Mouse (Mus musculus): ENCODE data around the gene Tssk2. TPM values are rescaled to one million over a fixed set of nuclear protein-coding genes. Genes with fewer than 3 reads are reported as not detected.

The Tssk2 gene
- polyA plus RNA-seq, 1 experiment from 2014 or later: 0.13 TPM

GRCm38 (mm10) chr16:17945081-17945831, 46.8 kb downstream of the Tssk2 start:
- Histone ChIP-seq H3K9me3 (replicated peaks; ENCODE audit: control insufficient read depth, low read length) (no peaks in the 10 kb centered on the region), H3K4me1 (ENCODE audit: control insufficient read depth, insufficient read depth, low read length) (peaks cover 2% of the 10 kb centered on the region; the same call in 1 of the 2 replicates), H3K9ac (ENCODE audit: low read length) (no peak overlapping the region), H3K4me2 (ENCODE audit: low read length) (no peak overlapping the region), H3K4me3 (ENCODE audit: low read depth, low read length) (no peak overlapping the region), H3K27ac (ENCODE audit: low read depth, low read length) (no peak overlapping the region), H3K36me3 (ENCODE audit: control insufficient read depth, insufficient read depth, low read length) (no peaks in the 10 kb centered on the region), H3K27me3 (replicated peaks; ENCODE audit: control insufficient read depth, insufficient read depth, low read length) (no peaks in the 10 kb centered on the region)
- WGBS: 55% methylated on average over 7 of the region's 7 CpGs
- DNase-seq (ENCODE audit: low spot score) (no peak), ATAC-seq (no peak)

GRCm38 (mm10) chr16:17949421-17949877, 51.0 kb downstream of the Tssk2 start:
- peak overlapping the region; percentile 58 for H3K27ac ChIP-seq (ENCODE audit: low read depth, low read length)
- H3K36me3 ChIP-seq (ENCODE audit: control insufficient read depth, insufficient read depth, low read length): no peaks in the 10 kb centered on the region
- no peak overlapping the region for H3K4me2 ChIP-seq (ENCODE audit: low read length)
- H3K9ac ChIP-seq (ENCODE audit: low read length): no peak overlapping the region
- DNase-seq (ENCODE audit: low spot score): peak; percentile 66
- no peaks in the 10 kb centered on the region for H3K27me3 ChIP-seq (replicated peaks; ENCODE audit: control insufficient read depth, insufficient read depth, low read length)
- 20% methylated on average over 2 of the region's 2 CpGs for WGBS
- H3K9me3 ChIP-seq (replicated peaks; ENCODE audit: control insufficient read depth, low read length): no peaks in the 10 kb centered on the region
- H3K4me1 ChIP-seq (ENCODE audit: control insufficient read depth, insufficient read depth, low read length): peaks cover 2% of the 10 kb centered on the region; the same call in 1 of the 2 replicates
- ATAC-seq: peak; percentile 83
- H3K4me3 ChIP-seq (ENCODE audit: low read depth, low read length): no peak overlapping the region

Other genes starting within 250 kb of the Tssk2 start
- gene Med15, start 165.7 kb upstream of the Tssk2 start, polyA plus RNA-seq (2014; fragmentation: Nextera tagmentation; extraction: Ambion mirVana): 23.4 and 31.8 TPM in 2 replicates
- gene Klhl22, start 139.0 kb upstream of the Tssk2 start, polyA plus RNA-seq (2014; fragmentation: Nextera tagmentation; extraction: Ambion mirVana): 68.2 and 71.9 TPM in 2 replicates
- gene Scarf2, start 101.4 kb upstream of the Tssk2 start, polyA plus RNA-seq (2014; fragmentation: Nextera tagmentation; extraction: Ambion mirVana): 0.89 and 1.1 TPM in 2 replicates
- gene B830017H08Rik, start 65.5 kb upstream of the Tssk2 start, polyA plus RNA-seq (2014; fragmentation: Nextera tagmentation; extraction: Ambion mirVana): 1.0 and 1.5 TPM in 2 replicates
- 4.0 and 5.0 TPM in 2 replicates for gene Car15, start 60.3 kb upstream of the Tssk2 start, polyA plus RNA-seq (2014; fragmentation: Nextera tagmentation; extraction: Ambion mirVana)
- gene Gm20518, start 7.0 kb upstream of the Tssk2 start, polyA plus RNA-seq (2014; fragmentation: Nextera tagmentation; extraction: Ambion mirVana): 0.26 and 0.38 TPM in 2 replicates
- 0.06 TPM in 1 of 2 replicates, not detected in the other for gene Tssk1, start 4.4 kb upstream of the Tssk2 start, polyA plus RNA-seq (2014; fragmentation: Nextera tagmentation; extraction: Ambion mirVana)
- gene Dgcr2, start 75 bp upstream of the Tssk2 start, polyA plus RNA-seq (2014; fragmentation: Nextera tagmentation; extraction: Ambion mirVana): 75.3 and 93.1 TPM in 2 replicates
- gene Ess2, start 12.7 kb downstream of the Tssk2 start, polyA plus RNA-seq (2014; fragmentation: Nextera tagmentation; extraction: Ambion mirVana): 43.5 and 46.1 TPM in 2 replicates
- gene Gsc2, start 16.4 kb downstream of the Tssk2 start, polyA plus RNA-seq (2014; fragmentation: Nextera tagmentation; extraction: Ambion mirVana): not detected in 2 replicates
- 113 and 124 TPM in 2 replicates for gene Slc25a1, start 29.6 kb downstream of the Tssk2 start, polyA plus RNA-seq (2014; fragmentation: Nextera tagmentation; extraction: Ambion mirVana)
- 0.32 TPM in 1 of 2 replicates, not detected in the other for gene Vpreb2, start 81.8 kb downstream of the Tssk2 start, polyA plus RNA-seq (2014; fragmentation: Nextera tagmentation; extraction: Ambion mirVana)
- 164 and 179 TPM in 2 replicates for gene Dgcr6, start 154.2 kb downstream of the Tssk2 start, polyA plus RNA-seq (2014; fragmentation: Nextera tagmentation; extraction: Ambion mirVana)
- 3.1 and 3.3 TPM in 2 replicates for gene Prodh, start 191.6 kb downstream of the Tssk2 start, polyA plus RNA-seq (2014; fragmentation: Nextera tagmentation; extraction: Ambion mirVana)
- gene Rtn4r, start 229.0 kb downstream of the Tssk2 start, polyA plus RNA-seq (2014; fragmentation: Nextera tagmentation; extraction: Ambion mirVana): 11.0 and 15.8 TPM in 2 replicates

All from forebrain, embryonic 14.5 days (tissue).